Mouse (Mus musculus) embryonic fibroblast, embryonic 13.5 days (primary cell): ENCODE data around the gene Bin2. TPM values are rescaled to one million over a fixed set of nuclear protein-coding genes. Genes with fewer than 3 reads are reported as not detected.

ENCODE experiments used
- H3K27ac ChIP-seq: 2 replicates; pipeline ENCODE4 v1.5.1; 2012; ENCODE audit warnings: low read length, control low read depth, inconsistent platforms; ENCODE audit not compliant: insufficient read depth
- H3K4me1 ChIP-seq: 2 replicates; pipeline ENCODE4 v1.6.1; 2011; ENCODE audit warnings: low read length; ENCODE audit not compliant: control insufficient read depth, insufficient read depth
- H3K4me3 ChIP-seq: 2 replicates; pipeline ENCODE4 v1.5.1; 2011; ENCODE audit warnings: mild to moderate bottlenecking, control low read depth, low read length; ENCODE audit not compliant: insufficient read depth
- CTCF ChIP-seq: IDR thresholded peaks from 2 replicates; pipeline ENCODE4 v1.5.1; 2011; ENCODE audit warnings: mild to moderate bottlenecking, control low read depth, low read length, moderate library complexity, borderline replicate concordance; ENCODE audit not compliant: insufficient read depth
- POLR2A ChIP-seq: IDR thresholded peaks from 2 replicates; pipeline ENCODE4 v1.6.1; 2011; ENCODE audit warnings: low read depth, mild to moderate bottlenecking, control low read depth, low read length, moderate library complexity
- polyA plus RNA-seq: library from polyadenylated mRNA; stranded (reverse); fragments of >200 nt; gene quantifications from 2 replicates; pipeline ENCODE4 v1.2.4, GENCODE M21; 2011; ENCODE audit warnings: low read depth; ENCODE audit not compliant: missing spikeins, insufficient read length

Gene Bin2
- polyA plus RNA-seq, 1 experiment, result 1.2 TPM

GRCm38 (mm10) chr15:100700424-100700823 lies 31.1 kb upstream of the Bin2 start:
- Histone ChIP-seq H3K4me3 (no peak overlapping the region), H3K4me1 (no peaks in the 10 kb centered on the region), H3K27ac (no peak overlapping the region)
- TF ChIP-seq CTCF (no peak), POLR2A (no peak)

GRCm38 (mm10) chr15:100699386-100699785 lies 30.0 kb upstream of the Bin2 start:
- H3K27ac ChIP-seq, result no peak overlapping the region
- no peak overlapping the region for H3K4me3 ChIP-seq
- TF ChIP-seq CTCF, result no peak
- TF ChIP-seq POLR2A, result no peak
- H3K4me1 ChIP-seq, result no peaks in the 10 kb centered on the region

GRCm38 (mm10) chr15:100698078-100698477 lies 28.7 kb upstream of the Bin2 start:
- Histone ChIP-seq H3K27ac (no peak overlapping the region), H3K4me3 (no peak overlapping the region), H3K4me1 (no peaks in the 10 kb centered on the region)
- no peak for TF ChIP-seq POLR2A
- no peak for TF ChIP-seq CTCF

GRCm38 (mm10) chr15:100694406-100694805 lies 25.1 kb upstream of the Bin2 start:
- TF ChIP-seq POLR2A (no peak), CTCF (no peak)
- Histone ChIP-seq H3K27ac (no peak overlapping the region), H3K4me1 (no peaks in the 10 kb centered on the region), H3K4me3 (no peak overlapping the region)

GRCm38 (mm10) chr15:100691990-100692389 lies 22.6 kb upstream of the Bin2 start:
- no peak overlapping the region for H3K27ac ChIP-seq
- H3K4me3 ChIP-seq, result no peak overlapping the region
- H3K4me1 ChIP-seq, result peaks cover 6% of the 10 kb centered on the region; the same call in 1 of the 2 replicates
- TF ChIP-seq CTCF (no peak), POLR2A (no peak)

GRCm38 (mm10) chr15:100687430-100687971 lies 18.1 kb upstream of the Bin2 start, which contains the start of gene Cela1:
Gene Cela1, minus strand, starts transcription at chr15:100687921.
- Histone ChIP-seq H3K27ac (no peak within 1 kb of the TSS), H3K4me3 (no peak within 1 kb of the TSS), H3K4me1 (peaks cover 8% of the 10 kb centered on the region; the same call in 1 of the 2 replicates)
- TF ChIP-seq CTCF (no peak), POLR2A (no peak)

GRCm38 (mm10) chr15:100686989-100687388 lies 17.6 kb upstream of the Bin2 start:
- Histone ChIP-seq H3K27ac (no peak overlapping the region), H3K4me3 (no peak overlapping the region), H3K4me1 (peaks cover 8% of the 10 kb centered on the region; the same call in 1 of the 2 replicates)
- TF ChIP-seq CTCF, result no peak
- TF ChIP-seq POLR2A, result 0 out of 2 replicates have a peak, but pooled peaks have one; percentile 18

GRCm38 (mm10) chr15:100686434-100686833 lies 17.1 kb upstream of the Bin2 start:
- Histone ChIP-seq H3K27ac (no peak overlapping the region), H3K4me1 (peaks cover 8% of the 10 kb centered on the region; the same call in 1 of the 2 replicates), H3K4me3 (no peak overlapping the region)
- TF ChIP-seq POLR2A (no peak), CTCF (no peak)

- H3K4me1 ChIP-seq, result peaks cover 8% of the 10 kb centered on the region; the same call in 1 of the 2 replicates
- TF ChIP-seq CTCF, result no peak
- TF ChIP-seq POLR2A, result no peak
- H3K27ac ChIP-seq, result no peak overlapping the region
- H3K4me3 ChIP-seq, result no peak overlapping the region
These were observed 16.5 kb upstream of the Bin2 start for GRCm38 (mm10) chr15:100685849-100686248.

- Histone ChIP-seq H3K4me1 (peaks cover 8% of the 10 kb centered on the region; the same call in 1 of the 2 replicates), H3K27ac (no peak overlapping the region), H3K4me3 (no peak overlapping the region)
- TF ChIP-seq POLR2A, result no peak
- no peak for TF ChIP-seq CTCF
These were observed 15.9 kb upstream of the Bin2 start for GRCm38 (mm10) chr15:100685255-100685654.

GRCm38 (mm10) chr15:100684450-100684849 lies 15.1 kb upstream of the Bin2 start:
- Histone ChIP-seq H3K4me3 (no peak overlapping the region), H3K27ac (no peak overlapping the region), H3K4me1 (peaks cover 8% of the 10 kb centered on the region; the same call in 1 of the 2 replicates)
- TF ChIP-seq POLR2A, result no peak
- no peak for TF ChIP-seq CTCF
